Mouse (Mus musculus): ENCODE results near the gene Pip4k2c.

DNA sequence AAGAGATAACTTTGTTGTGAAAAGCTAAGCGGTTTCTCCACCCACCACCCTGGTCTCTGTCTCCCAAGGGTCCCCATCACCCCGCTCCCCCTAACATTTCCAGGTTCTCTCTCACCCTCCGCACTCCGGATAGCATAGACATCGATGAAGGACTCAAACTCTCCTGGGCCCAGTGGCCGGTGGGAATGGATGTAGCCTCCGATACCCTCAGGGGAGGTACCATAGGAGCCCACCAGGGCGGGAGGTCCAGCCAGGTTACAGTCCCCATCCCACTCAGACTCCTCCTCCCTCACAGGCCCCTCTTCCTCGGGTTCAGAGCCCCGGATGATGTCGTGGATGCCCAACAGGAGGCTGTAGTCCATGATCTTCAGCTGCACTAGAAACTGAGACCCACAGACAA is 11.9 kb downstream of the Pip4k2c start:
- TF ChIP-seq TAL1 (IDR thresholded peaks at IDR 0.05; ENCODE audit: low read length) (no peak), GATA1 (IDR thresholded peaks at IDR 0.05; ENCODE audit: low read length) (no peak)
